Comparison of ENCODE assay signal across 7 mouse cellular contexts in the genomic region with DNA sequence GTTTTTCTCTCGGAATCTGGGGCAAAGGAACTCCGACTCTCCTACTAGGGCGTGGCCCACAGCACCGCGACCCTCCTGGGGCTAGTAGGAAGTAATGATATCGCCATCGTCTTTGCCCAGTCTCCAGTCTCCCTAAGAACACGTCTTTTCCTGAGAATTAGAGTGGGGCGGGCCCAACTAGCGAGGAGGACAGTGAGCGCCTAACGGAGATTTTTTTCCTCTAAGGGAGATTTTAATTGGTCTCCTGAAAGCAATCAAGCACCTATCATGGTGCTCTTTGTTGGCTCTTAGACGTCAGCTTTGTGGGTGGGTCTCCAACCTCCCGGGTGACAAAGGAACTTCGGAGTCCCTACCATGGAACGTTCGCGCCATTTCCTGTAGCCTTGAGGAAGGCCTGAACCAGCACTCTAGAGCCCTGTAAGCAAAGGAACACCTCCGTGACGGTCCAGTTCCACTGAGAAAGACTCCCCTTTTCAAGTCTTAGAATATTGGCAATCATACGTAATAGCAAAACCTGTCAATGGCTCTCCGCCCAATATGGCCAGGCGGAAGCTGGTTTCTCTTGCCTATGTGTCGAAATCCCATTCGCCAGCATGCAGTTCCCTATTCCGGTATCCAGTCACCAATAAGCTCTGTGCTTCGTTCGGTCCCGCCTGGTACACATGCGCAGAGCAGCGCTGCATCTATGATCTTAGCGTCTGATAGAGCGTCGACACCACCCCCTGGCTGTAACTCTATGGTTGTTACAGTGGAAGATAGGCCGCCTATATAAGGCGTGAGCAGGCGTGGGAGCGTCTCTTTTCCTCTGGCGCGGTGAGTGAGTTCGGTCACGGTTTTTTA. TPM values are rescaled to one million over a fixed set of nuclear protein-coding genes. Genes with fewer than 3 reads are reported as not detected.
DNase-seq lines count a peak whose midpoint lies in the region; ATAC-seq and TF ChIP-seq lines count a peak whose summit lies in the region.

Gene Rpl10, plus strand, starts transcription at position 751 of the 840 bp plus-strand sequence.

- H3K4me2 ChIP-seq in embryonic facial prominence, embryonic 13.5 days, result peak within 1 kb of the TSS; percentile 58
- peak within 1 kb of the TSS; percentile 59 for H3K4me2 ChIP-seq in limb, embryonic 12.5 days
- H3K4me2 ChIP-seq in midbrain, embryonic 15.5 days, result peak within 1 kb of the TSS; percentile 53

- no peaks in the 10 kb centered on the region for H3K9me3 ChIP-seq in embryonic facial prominence, embryonic 13.5 days
- H3K9me3 ChIP-seq in limb, embryonic 12.5 days, result no peaks in the 10 kb centered on the region
- H3K9me3 ChIP-seq in midbrain, embryonic 15.5 days, result no peaks in the 10 kb centered on the region

- H3K4me3 ChIP-seq in embryonic facial prominence, embryonic 13.5 days, result peak within 1 kb of the TSS; percentile 57
- peak within 1 kb of the TSS; percentile 88 for H3K4me3 ChIP-seq in kidney, adult 2 months (ENCODE audit: insufficient read depth, low read depth, low read length)
- peak within 1 kb of the TSS; percentile 56 for H3K4me3 ChIP-seq in limb, embryonic 12.5 days (replicated peaks)
- H3K4me3 ChIP-seq in midbrain, embryonic 15.5 days, result peak within 1 kb of the TSS; percentile 47
- H3K4me3 ChIP-seq in spleen, adult 2 months (ENCODE audit: extremely low read depth, insufficient read depth, insufficient read length), result peak within 1 kb of the TSS; percentile 83

- peak; percentile 88 to 91 for DNase-seq in adrenal gland, postnatal 36 days
- peak; percentile 90 to 96 for DNase-seq in heart, adult 18-20 months
- peak; percentile 97 for DNase-seq in kidney, adult 2 months
- peak; percentile 82 to 96 for DNase-seq in spleen, adult 2 months (ENCODE audit: low read depth in 1 of 2, low spot score in 2 of 2)

- peak within 1 kb of the TSS; percentile 97 for H3K27ac ChIP-seq in embryonic facial prominence, embryonic 13.5 days
- H3K27ac ChIP-seq in kidney, adult 2 months (ENCODE audit: insufficient read depth, low read depth, low read length), result peak within 1 kb of the TSS; percentile 100
- peak within 1 kb of the TSS; percentile 95 for H3K27ac ChIP-seq in limb, embryonic 12.5 days
- H3K27ac ChIP-seq in midbrain, embryonic 15.5 days, result peak within 1 kb of the TSS; percentile 97
- peak within 1 kb of the TSS; percentile 99 for H3K27ac ChIP-seq in spleen, adult 2 months (ENCODE audit: insufficient read depth, low read length)

- TF ChIP-seq CTCF in kidney, adult 2 months (conservative IDR thresholded peaks at IDR 0.05; ENCODE audit: insufficient read depth, insufficient read length, low read depth, low read length), result 0 out of 2 replicates have a peak, but pooled peaks have one; percentile 11
- no peak for TF ChIP-seq CTCF in spleen, adult 2 months (IDR thresholded peaks at IDR 0.05; ENCODE audit: extremely low read depth, insufficient read depth, insufficient read length, insufficient replicate concordance)

- peak; percentile 97 for TF ChIP-seq POLR2A in kidney, adult 2 months (IDR thresholded peaks at IDR 0.05; ENCODE audit: low read depth, low read length)
- TF ChIP-seq POLR2A in spleen, adult 2 months (IDR thresholded peaks at IDR 0.05; ENCODE audit: low read depth, low read length), result peak; percentile 92

- WGBS in embryonic facial prominence, embryonic 13.5 days, result 20% methylated on average over 42 of the region's 42 CpGs
- under 1% methylated on average over 42 of the region's 42 CpGs for WGBS in kidney, adult 2 months
- 13% methylated on average over 42 of the region's 42 CpGs for WGBS in limb, embryonic 12.5 days
- 28% methylated on average over 42 of the region's 42 CpGs for WGBS in midbrain, embryonic 15.5 days
- 22% methylated on average over 42 of the region's 42 CpGs for WGBS in spleen, adult 2 months

- peaks cover 6% of the 10 kb centered on the region; the same call in 1 of the 2 replicates for H3K4me1 ChIP-seq in embryonic facial prominence, embryonic 13.5 days
- peaks cover 3% of the 10 kb centered on the region; the same call in 1 of the 2 replicates for H3K4me1 ChIP-seq in kidney, adult 2 months (ENCODE audit: control insufficient read depth, insufficient read depth, low read length)
- 0 out of 2 replicates have a peak, but pooled peaks cover 3% of the 10 kb centered on the region for H3K4me1 ChIP-seq in limb, embryonic 12.5 days (replicated peaks)
- peaks cover 11% of the 10 kb centered on the region; the same call in 1 of the 2 replicates for H3K4me1 ChIP-seq in midbrain, embryonic 15.5 days
- peaks cover 4% of the 10 kb centered on the region; the same call in 1 of the 2 replicates for H3K4me1 ChIP-seq in spleen, adult 2 months (ENCODE audit: control insufficient read depth, insufficient read depth, insufficient read length)

- H3K9ac ChIP-seq in embryonic facial prominence, embryonic 13.5 days, result peak within 1 kb of the TSS; percentile 86
- peak within 1 kb of the TSS; percentile 79 for H3K9ac ChIP-seq in limb, embryonic 12.5 days (replicated peaks)
- peak within 1 kb of the TSS; percentile 65 for H3K9ac ChIP-seq in midbrain, embryonic 15.5 days

- peak; percentile 96 for ATAC-seq in embryonic facial prominence, embryonic 13.5 days (ENCODE audit: insufficient number of reproducible peaks, insufficient read depth, low FRiP score, low TSS enrichment, low read depth)
- peak; percentile 93 for ATAC-seq in limb, embryonic 12.5 days (ENCODE audit: insufficient number of reproducible peaks, insufficient read depth, low FRiP score, low TSS enrichment, low read depth)
- peak; percentile 96 for ATAC-seq in midbrain, embryonic 15.5 days (replicated peaks)

- no peaks in the 10 kb centered on the region for H3K27me3 ChIP-seq in embryonic facial prominence, embryonic 13.5 days
- H3K27me3 ChIP-seq in kidney, adult 2 months (replicated peaks; ENCODE audit: control insufficient read depth, insufficient read depth, low read length), result no peaks in the 10 kb centered on the region
- H3K27me3 ChIP-seq in limb, embryonic 12.5 days, result no peaks in the 10 kb centered on the region
- no peaks in the 10 kb centered on the region for H3K27me3 ChIP-seq in midbrain, embryonic 15.5 days (replicated peaks)
- no peaks in the 10 kb centered on the region for H3K27me3 ChIP-seq in spleen, adult 2 months (ENCODE audit: control insufficient read depth, insufficient read depth, low read length)

- H3K36me3 ChIP-seq in embryonic facial prominence, embryonic 13.5 days, result peaks cover 8% of the 10 kb centered on the region
- H3K36me3 ChIP-seq in kidney, adult 2 months (ENCODE audit: control insufficient read depth, insufficient read depth, low read length), result no peaks in the 10 kb centered on the region; the same call in 1 of the 2 replicates
- peaks cover 11% of the 10 kb centered on the region for H3K36me3 ChIP-seq in limb, embryonic 12.5 days
- no peaks in the 10 kb centered on the region for H3K36me3 ChIP-seq in midbrain, embryonic 15.5 days (replicated peaks)
- H3K36me3 ChIP-seq in spleen, adult 2 months (ENCODE audit: control insufficient read depth, insufficient read depth, low read length), result peaks cover 3% of the 10 kb centered on the region; the same call in 1 of the 2 replicates

RNA-seq across cellular contexts. Expression of gene Rpl10, which starts in this region (rescaled TPM):
- 100 to 1,000 TPM; 409 to 419 TPM for total RNA-seq in adrenal gland, postnatal 36 days (2021)
- polyA plus RNA-seq in embryonic facial prominence, embryonic 13.5 days (2015; fragmentation: Nextera tagmentation; extraction: Ambion mirVana), result 776 and 892 TPM in 2 replicates
- 100 to 1,000 TPM; 240 to 275 TPM for total RNA-seq in heart, adult 18-20 months (2021)
- polyA plus RNA-seq in kidney, adult 2 months (2012; rRNA removed), result 1,301 and 1,460 TPM in 2 replicates
- 787 and 794 TPM in 2 replicates for polyA plus RNA-seq in limb, embryonic 12.5 days (2016; fragmentation: Nextera tagmentation; extraction: Ambion mirVana)
- 402 and 414 TPM in 2 replicates for polyA plus RNA-seq in midbrain, embryonic 15.5 days (2015; fragmentation: Nextera tagmentation; extraction: Ambion mirVana)
- polyA plus RNA-seq in spleen, adult 2 months (2012; rRNA removed), result 1,039 and 1,194 TPM in 2 replicates

Comparison
In these comparisons a context has a peak if more than half of its experiments do, and no peak if none do; other contexts are left out.
1. Peak in every context shown above with its lines: DNase-seq, ATAC-seq, H3K4me3 ChIP-seq and H3K27ac ChIP-seq.